In genomic region chr11:80878026-80878425, GRCm38 (mm10) we compare ENCODE assay signal across 18 mouse cellular contexts. TPM values are rescaled to one million over a fixed set of nuclear protein-coding genes. Genes with fewer than 3 reads are reported as not detected.
"Had no signal": no experiment of that assay in that cellular context is flagged by ENCODE, and none has a peak within 500 bp of the region (broad histone marks: within the 10 kb centered on the region; RNA-seq: fewer than 3 reads in every experiment).

No protein-coding gene starts in this region.

- ATAC-seq: midbrain, embryonic 13.5 days had no signal

- DNase-seq: lung, embryonic 14.5 days; thymus, adult 2 months; thymus, postnatal 25 days had no signal

- H3K4me2 ChIP-seq: liver, embryonic 11.5 days; liver, embryonic 15.5 days; lung, embryonic 14.5 days; midbrain, embryonic 13.5 days; stomach, embryonic 15.5 days had no signal

- H3K27me3 ChIP-seq: midbrain, embryonic 13.5 days; stomach, embryonic 15.5 days had no signal

- H3K4me1 ChIP-seq: midbrain, embryonic 13.5 days; stomach, embryonic 15.5 days had no signal

- H3K9ac ChIP-seq: liver, embryonic 15.5 days; lung, embryonic 14.5 days; midbrain, embryonic 13.5 days; stomach, embryonic 15.5 days had no signal

- H3K36me3 ChIP-seq: limb, embryonic 10.5 days; liver, embryonic 15.5 days; midbrain, embryonic 13.5 days; stomach, embryonic 15.5 days had no signal

- H3K4me3 ChIP-seq: left cerebral cortex, adult 2 months; limb, embryonic 10.5 days; liver, embryonic 15.5 days; midbrain, embryonic 13.5 days; stomach, embryonic 15.5 days had no signal

- H3K9me3 ChIP-seq: limb, embryonic 10.5 days; liver, embryonic 15.5 days; midbrain, embryonic 13.5 days; stomach, embryonic 15.5 days had no signal

- H3K27ac ChIP-seq: kidney, postnatal 0 days; limb, embryonic 10.5 days; liver, embryonic 15.5 days; midbrain, embryonic 13.5 days; stomach, embryonic 15.5 days had no signal

RNA-seq across cellular contexts. Expression of gene Spaca3, which starts 19.9 kb away (rescaled TPM):
- total RNA-seq: layer of hippocampus, adult 8-10 months; layer of hippocampus, postnatal 14 days; left cerebral cortex, adult 2 months; left cerebral cortex, postnatal 14 days; megakaryocyte progenitor cell, adult 5-6 weeks; midbrain, postnatal 0 days had no signal
- polyA plus RNA-seq: kidney, postnatal 0 days; limb, embryonic 10.5 days; limb, embryonic 14.5 days; liver, embryonic 11.5 days; liver, embryonic 15.5 days; lung, embryonic 14.5 days; midbrain, embryonic 13.5 days; midbrain, postnatal 0 days; neural tube, embryonic 14.5 days; spleen, adult 2 months; stomach, embryonic 15.5 days had no signal
